In genomic region chrX:153360666-153361269, GRCm38 (mm10) we compare ENCODE assay signal across 8 mouse cellular contexts.
A peak's percentile ranks its signal among the peaks of the same experiment; 100 is the strongest.
DNase-seq lines count a peak whose midpoint lies in the region; ATAC-seq and TF ChIP-seq lines count a peak whose summit lies in the region.

No protein-coding gene starts in this region.

- no peak for ATAC-seq in limb, embryonic 15.5 days (ENCODE audit: insufficient number of reproducible peaks, low FRiP score, low TSS enrichment, low read depth)
- no peak for ATAC-seq in stomach, postnatal 0 days (ENCODE audit: low FRiP score, low TSS enrichment)

- no peaks in the 10 kb centered on the region for H3K9me3 ChIP-seq in limb, embryonic 15.5 days
- no peaks in the 10 kb centered on the region for H3K9me3 ChIP-seq in stomach, postnatal 0 days (ENCODE audit: control insufficient read depth, low read length)

- peaks cover 16% of the 10 kb centered on the region for H3K27me3 ChIP-seq in limb, embryonic 15.5 days
- H3K27me3 ChIP-seq in stomach, postnatal 0 days (ENCODE audit: control insufficient read depth, insufficient read depth, low read length): no peaks in the 10 kb centered on the region

- peak overlapping the region; percentile 59 for H3K4me2 ChIP-seq in limb, embryonic 15.5 days
- H3K4me2 ChIP-seq in stomach, postnatal 0 days (replicated peaks; ENCODE audit: low read depth): peak overlapping the region; percentile 63

- TF ChIP-seq EP300 in stomach, postnatal 0 days (optimal IDR thresholded peaks at IDR 0.05): no peak

- no peak overlapping the region for H3K9ac ChIP-seq in limb, embryonic 15.5 days
- no peak overlapping the region for H3K9ac ChIP-seq in stomach, postnatal 0 days (ENCODE audit: low read length)

- DNase-seq in cerebellum, adult 9-11 months: peak; percentile 6
- no peak for DNase-seq in cerebellum, adult 18-20 months
- DNase-seq in right cerebral cortex, adult 2 months (ENCODE audit: low spot score in 2 of 2): peak; percentile 8 to 10
- no peak for DNase-seq in right cerebral cortex, postnatal 36 days (ENCODE audit: low spot score in 2 of 2)
- DNase-seq in stomach, postnatal 0 days (ENCODE audit: low spot score): no peak
- no peak for DNase-seq in adipocyte (ENCODE audit: low spot score)
- DNase-seq in left cerebral cortex, adult 18-20 months (ENCODE audit: low spot score in 2 of 2): no peak

- no peaks in the 10 kb centered on the region for H3K4me1 ChIP-seq in limb, embryonic 15.5 days
- H3K4me1 ChIP-seq in stomach, postnatal 0 days (replicated peaks; ENCODE audit: control insufficient read depth, insufficient read depth): no peaks in the 10 kb centered on the region

- H3K4me3 ChIP-seq in limb, embryonic 15.5 days: peak overlapping the region; percentile 46
- H3K4me3 ChIP-seq in stomach, postnatal 0 days (ENCODE audit: low read depth, low read length): peak overlapping the region; percentile 46; the same call in 1 of the 2 replicates

- H3K36me3 ChIP-seq in limb, embryonic 15.5 days: no peaks in the 10 kb centered on the region
- H3K36me3 ChIP-seq in stomach, postnatal 0 days (ENCODE audit: control insufficient read depth, insufficient read depth, low read length): no peaks in the 10 kb centered on the region

- no peak overlapping the region for H3K27ac ChIP-seq in limb, embryonic 15.5 days
- H3K27ac ChIP-seq in stomach, postnatal 0 days (replicated peaks): no peak overlapping the region

- no peak for TF ChIP-seq CTCF in stomach, postnatal 0 days (IDR thresholded peaks at IDR 0.05; ENCODE audit: low read depth)

- 28% methylated on average over 9 of the region's 9 CpGs for WGBS in limb, embryonic 15.5 days
- WGBS in stomach, postnatal 0 days: 31% methylated on average over 9 of the region's 9 CpGs

Comparison
In these comparisons a context has a peak if more than half of its experiments do, and no peak if none do; other contexts are left out.
1. DNase-seq: peak in cerebellum, adult 9-11 months (single experiment) and right cerebral cortex, adult 2 months (2 of 2); none in cerebellum, adult 18-20 months (0 of 2), right cerebral cortex, postnatal 36 days (0 of 2), stomach, postnatal 0 days (single experiment), adipocyte (single experiment) and left cerebral cortex, adult 18-20 months (0 of 2).